Mouse (Mus musculus): ENCODE results near the gene Nav2. TPM values are rescaled to one million over a fixed set of nuclear protein-coding genes. Genes with fewer than 3 reads are reported as not detected.

Nav2 gene
- polyA plus RNA-seq, 1 experiment: 32.5 TPM

- H3K27me3 ChIP-seq (ENCODE audit: control insufficient read depth, insufficient read depth, low read length): peaks cover 5% of the 10 kb centered on the region; the same call in 1 of the 2 replicates
- DNase-seq: no peak
- TF ChIP-seq POLR2A (IDR thresholded peaks at IDR 0.05; ENCODE audit: borderline replicate concordance, insufficient read depth, low read length) (no peak), CTCF (IDR thresholded peaks at IDR 0.05; ENCODE audit: borderline replicate concordance, insufficient read depth, low read depth, low read length) (no peak)
- H3K27ac ChIP-seq (ENCODE audit: insufficient read depth, low read length): no peak overlapping the region
- no peaks in the 10 kb centered on the region for H3K4me1 ChIP-seq (ENCODE audit: control insufficient read depth, insufficient read depth, low read length)
- no peak overlapping the region for H3K4me3 ChIP-seq (replicated peaks; ENCODE audit: insufficient read depth, low read depth, low read length)
- WGBS: 11% methylated on average over 9 of the region's 9 CpGs
Observed at GRCm38 (mm10) chr7:49631885-49632284, 723.4 kb downstream of the Nav2 start.

DNA sequence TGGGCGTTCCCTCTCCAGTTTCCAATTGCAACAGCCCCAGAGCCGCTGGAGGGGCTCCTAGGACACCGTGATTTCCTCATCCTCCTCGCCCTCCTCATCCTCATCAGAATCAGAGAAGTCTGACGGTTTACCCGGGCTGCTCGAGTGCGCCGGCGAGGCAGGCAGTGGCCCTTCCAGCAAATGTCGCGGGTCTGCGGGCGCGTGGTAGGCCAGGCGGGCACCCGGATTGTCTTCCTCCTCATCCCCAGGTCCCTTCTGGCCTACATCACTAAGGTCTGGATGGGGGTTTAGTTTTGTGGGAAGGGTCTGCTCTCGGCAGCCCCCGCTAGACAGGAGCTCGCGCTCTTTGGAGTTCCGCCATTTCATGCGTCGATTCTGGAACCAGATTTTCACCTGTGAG, 723.9 kb downstream of the Nav2 start:
- peaks cover 5% of the 10 kb centered on the region; the same call in 1 of the 2 replicates for H3K27me3 ChIP-seq (ENCODE audit: control insufficient read depth, insufficient read depth, low read length)
- no peak for TF ChIP-seq CTCF (IDR thresholded peaks at IDR 0.05; ENCODE audit: borderline replicate concordance, insufficient read depth, low read depth, low read length)
- no peak for TF ChIP-seq POLR2A (IDR thresholded peaks at IDR 0.05; ENCODE audit: borderline replicate concordance, insufficient read depth, low read length)
- no peak for DNase-seq
- H3K4me1 ChIP-seq (ENCODE audit: control insufficient read depth, insufficient read depth, low read length): no peaks in the 10 kb centered on the region
- no peak overlapping the region for H3K4me3 ChIP-seq (replicated peaks; ENCODE audit: insufficient read depth, low read depth, low read length)
- no peak overlapping the region for H3K27ac ChIP-seq (ENCODE audit: insufficient read depth, low read length)
- 7% methylated on average over 24 of the region's 24 CpGs for WGBS

GRCm38 (mm10) chr7:49633375-49633956, 725.0 kb downstream of the Nav2 start:
- TF ChIP-seq POLR2A (IDR thresholded peaks at IDR 0.05; ENCODE audit: borderline replicate concordance, insufficient read depth, low read length): no peak
- TF ChIP-seq CTCF (IDR thresholded peaks at IDR 0.05; ENCODE audit: borderline replicate concordance, insufficient read depth, low read depth, low read length): no peak
- Histone ChIP-seq H3K27ac (ENCODE audit: insufficient read depth, low read length) (no peak overlapping the region), H3K27me3 (ENCODE audit: control insufficient read depth, insufficient read depth, low read length) (peaks cover 5% of the 10 kb centered on the region; the same call in 1 of the 2 replicates), H3K4me1 (ENCODE audit: control insufficient read depth, insufficient read depth, low read length) (no peaks in the 10 kb centered on the region), H3K4me3 (replicated peaks; ENCODE audit: insufficient read depth, low read depth, low read length) (no peak overlapping the region)
- 1% methylated on average over 33 of the region's 33 CpGs for WGBS
- DNase-seq: no peak

DNA sequence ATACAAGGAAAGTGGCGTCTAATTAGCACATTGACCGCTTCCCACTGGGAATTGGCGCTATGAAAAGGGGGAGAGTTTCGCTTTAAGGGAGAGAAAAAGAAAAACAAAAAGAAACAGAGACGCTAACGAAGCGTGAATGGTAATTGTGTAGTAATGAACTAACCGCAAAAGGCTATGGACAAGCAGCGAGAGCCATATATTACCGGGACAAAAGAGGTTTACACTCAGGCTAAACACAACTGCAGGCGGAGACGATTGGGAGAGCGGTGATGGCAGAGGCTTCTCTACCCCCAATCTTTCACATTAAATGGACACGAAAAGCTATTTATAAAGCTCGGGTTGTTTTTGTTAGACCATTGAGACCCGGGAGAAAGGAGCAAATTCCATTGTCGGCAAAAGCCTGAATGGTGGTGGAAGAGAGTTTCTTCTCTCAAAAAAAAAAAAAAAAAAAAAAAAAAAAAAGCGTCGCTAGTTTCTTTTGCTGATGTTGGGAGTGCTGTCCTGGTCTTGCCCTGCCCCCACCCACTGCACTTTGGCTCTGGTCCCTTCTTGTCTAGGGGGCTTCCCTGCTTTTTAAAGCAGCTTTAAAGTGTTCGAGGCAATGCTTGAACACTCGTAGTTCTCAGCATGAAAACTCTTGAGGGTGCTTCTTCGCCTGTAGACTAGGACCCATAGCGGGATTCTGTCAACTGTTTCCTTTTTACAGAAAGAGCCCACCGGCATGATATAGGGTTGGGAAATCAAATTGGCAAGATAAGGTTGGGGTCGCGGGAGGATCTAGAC, 726.0 kb downstream of the Nav2 start:
- H3K4me3 ChIP-seq (replicated peaks; ENCODE audit: insufficient read depth, low read depth, low read length): no peak overlapping the region
- 2% methylated on average over 26 of the region's 26 CpGs for WGBS
- no peak for DNase-seq

GRCm38 (mm10) chr7:49635074-49635621, 726.6 kb downstream of the Nav2 start:
- H3K27me3 ChIP-seq (ENCODE audit: control insufficient read depth, insufficient read depth, low read length): peaks cover 9% of the 10 kb centered on the region; the same call in 1 of the 2 replicates
- H3K27ac ChIP-seq (ENCODE audit: insufficient read depth, low read length): no peak overlapping the region
- DNase-seq: no peak
- WGBS: 2% methylated on average over 35 of the region's 35 CpGs
- no peaks in the 10 kb centered on the region for H3K4me1 ChIP-seq (ENCODE audit: control insufficient read depth, insufficient read depth, low read length)
- no peak overlapping the region for H3K4me3 ChIP-seq (replicated peaks; ENCODE audit: insufficient read depth, low read depth, low read length)
- no peak for TF ChIP-seq CTCF (IDR thresholded peaks at IDR 0.05; ENCODE audit: borderline replicate concordance, insufficient read depth, low read depth, low read length)
- TF ChIP-seq POLR2A (IDR thresholded peaks at IDR 0.05; ENCODE audit: borderline replicate concordance, insufficient read depth, low read length): no peak

More for the DNA sequence above, 726.0 kb downstream of the Nav2 start:
- no peaks in the 10 kb centered on the region for H3K4me1 ChIP-seq (ENCODE audit: control insufficient read depth, insufficient read depth, low read length)
- no peak overlapping the region for H3K27ac ChIP-seq (ENCODE audit: insufficient read depth, low read length)
- H3K27me3 ChIP-seq (ENCODE audit: control insufficient read depth, insufficient read depth, low read length): peaks cover 7% of the 10 kb centered on the region; the same call in 1 of the 2 replicates
- TF ChIP-seq POLR2A (IDR thresholded peaks at IDR 0.05; ENCODE audit: borderline replicate concordance, insufficient read depth, low read length) (no peak), CTCF (IDR thresholded peaks at IDR 0.05; ENCODE audit: borderline replicate concordance, insufficient read depth, low read depth, low read length) (no peak)

DNA sequence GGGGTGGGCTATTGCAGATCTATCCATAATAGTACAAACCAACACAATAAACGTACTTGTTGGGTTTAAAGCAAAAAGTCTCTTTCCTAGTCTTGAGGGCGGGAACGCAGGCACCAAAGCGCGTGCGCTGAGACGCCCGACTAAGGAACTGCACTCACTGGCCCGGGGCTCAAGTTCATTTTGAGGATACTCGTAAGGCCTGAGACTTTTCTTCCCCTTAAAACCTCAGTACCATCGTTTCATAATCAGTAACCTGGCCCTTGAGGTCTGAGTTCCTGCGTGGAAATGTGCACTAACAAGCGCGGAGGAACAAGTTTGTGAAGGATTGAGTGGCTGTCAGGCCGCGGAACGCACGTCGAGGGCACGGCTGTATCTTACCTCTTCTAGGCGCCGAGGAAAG, 727.5 kb downstream of the Nav2 start:
- DNase-seq: no peak
- peaks cover 9% of the 10 kb centered on the region; the same call in 1 of the 2 replicates for H3K27me3 ChIP-seq (ENCODE audit: control insufficient read depth, insufficient read depth, low read length)
- H3K4me1 ChIP-seq (ENCODE audit: control insufficient read depth, insufficient read depth, low read length): no peaks in the 10 kb centered on the region
- 6% methylated on average over 22 of the region's 22 CpGs for WGBS
- H3K4me3 ChIP-seq (replicated peaks; ENCODE audit: insufficient read depth, low read depth, low read length): no peak overlapping the region
- no peak for TF ChIP-seq CTCF (IDR thresholded peaks at IDR 0.05; ENCODE audit: borderline replicate concordance, insufficient read depth, low read depth, low read length)
- TF ChIP-seq POLR2A (IDR thresholded peaks at IDR 0.05; ENCODE audit: borderline replicate concordance, insufficient read depth, low read length): no peak
- no peak overlapping the region for H3K27ac ChIP-seq (ENCODE audit: insufficient read depth, low read length)

GRCm38 (mm10) chr7:49636491-49637115, 728.1 kb downstream of the Nav2 start, which contains the start of gene Dbx1:
Gene Dbx1, minus strand, starts transcription at chr7:49636849.
- no peak within 1 kb of the TSS for H3K4me3 ChIP-seq (replicated peaks; ENCODE audit: insufficient read depth, low read depth, low read length)
- WGBS: 2% methylated on average over 33 of the region's 33 CpGs

More at GRCm38 (mm10) chr7:49636491-49637115, 728.1 kb downstream of the Nav2 start, which contains the start of gene Dbx1:
- Histone ChIP-seq H3K27me3 (ENCODE audit: control insufficient read depth, insufficient read depth, low read length) (peaks cover 9% of the 10 kb centered on the region; the same call in 1 of the 2 replicates), H3K27ac (ENCODE audit: insufficient read depth, low read length) (no peak within 1 kb of the TSS), H3K4me1 (ENCODE audit: control insufficient read depth, insufficient read depth, low read length) (no peaks in the 10 kb centered on the region)
- TF ChIP-seq CTCF (IDR thresholded peaks at IDR 0.05; ENCODE audit: borderline replicate concordance, insufficient read depth, low read depth, low read length): no peak
- no peak for TF ChIP-seq POLR2A (IDR thresholded peaks at IDR 0.05; ENCODE audit: borderline replicate concordance, insufficient read depth, low read length)
- no peak for DNase-seq

Measured in cerebellum, adult 2 months (tissue).